In the genomic region with DNA sequence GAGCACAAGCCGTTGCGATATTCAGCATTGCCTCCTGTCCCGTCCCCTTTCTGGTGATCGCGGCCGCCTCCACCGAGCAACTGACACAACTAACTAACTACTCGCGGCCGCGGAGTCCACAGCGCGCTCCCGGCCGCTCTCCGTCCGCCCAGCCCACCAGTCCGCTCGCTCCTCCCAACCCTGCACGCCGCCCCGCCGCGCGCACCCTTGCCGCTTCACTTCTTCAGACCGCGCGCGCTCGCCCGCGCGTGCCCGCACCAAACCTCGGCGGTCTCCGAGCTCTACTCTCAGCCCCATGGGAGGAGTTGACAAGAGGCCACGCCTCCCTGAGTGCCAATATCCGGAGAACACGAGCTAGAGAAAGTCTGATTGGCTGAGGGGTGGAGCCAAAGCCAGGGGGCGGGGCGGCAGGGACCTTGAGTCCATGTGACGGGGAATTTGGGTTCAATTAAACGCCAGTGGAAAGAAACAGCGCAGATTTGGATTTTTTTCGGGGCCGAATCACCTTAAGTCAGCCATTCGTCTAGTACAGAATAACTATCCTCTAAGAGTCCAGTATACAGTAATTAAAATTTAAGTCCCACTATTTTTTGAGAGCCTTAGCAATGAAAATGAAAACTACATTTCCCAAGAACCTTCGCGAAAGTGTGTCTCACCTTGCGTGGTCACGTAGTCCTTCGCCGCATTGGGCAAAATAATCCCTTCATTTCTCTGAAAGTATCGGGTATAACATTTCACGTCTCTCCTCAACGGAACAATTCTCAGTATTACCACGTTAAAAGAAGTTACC, we compare ENCODE assay signal across 7 mouse cellular contexts. TPM values are rescaled to one million over a fixed set of nuclear protein-coding genes. Genes with fewer than 3 reads are reported as not detected.
DNase-seq lines count a peak whose midpoint lies in the region; ATAC-seq lines count a peak whose summit lies in the region.

Gene Peak1 (minus strand): TSS at position 120 of the 790 bp plus-strand sequence.
Gene Hmg20a (plus strand): TSS at position 662 of the 790 bp plus-strand sequence.

- ATAC-seq in intestine, embryonic 15.5 days: peak; percentile 96

- H3K4me3 ChIP-seq in intestine, embryonic 15.5 days (replicated peaks): peak within 1 kb of the TSS; percentile 87
- peak within 1 kb of the TSS; percentile 80 for H3K4me3 ChIP-seq in midbrain, embryonic 10.5 days

- DNase-seq in adrenal gland, adult 2 months: peak; percentile 100
- peak; percentile 100 for DNase-seq in embryo, embryonic 11.5 days (ENCODE audit: low read depth, low spot score)
- peak; percentile 100 for DNase-seq in gastrocnemius, postnatal 36 days
- peak; percentile 100 for DNase-seq in left cerebral cortex, postnatal 25 days (ENCODE audit: low spot score in 2 of 2)
- DNase-seq in midbrain, embryonic 10.5 days (ENCODE audit: low spot score): peak; percentile 100
- DNase-seq in right cerebral cortex, postnatal 4 days: peak; percentile 100

- intact Hi-C loops in gastrocnemius, postnatal 36 days (cut with DNase I): loop anchor here (1.0 to 10.0 kb wide), 5 partner anchors 44 to 203 kb away; no protein-coding TSS in a partner anchor
- intact Hi-C loops in left cerebral cortex, postnatal 25 days (cut with DNase I): loop anchor here (1.0 to 5.0 kb wide), 4 partner anchors 88 to 206 kb away; no protein-coding TSS in a partner anchor

- H3K27ac ChIP-seq in intestine, embryonic 15.5 days: peak within 1 kb of the TSS; percentile 96
- H3K27ac ChIP-seq in midbrain, embryonic 10.5 days (replicated peaks): peak within 1 kb of the TSS; percentile 94

- under 1% methylated on average over 59 of the region's 59 CpGs for WGBS in intestine, embryonic 15.5 days
- WGBS in midbrain, embryonic 10.5 days: under 1% methylated on average over 59 of the region's 59 CpGs

- H3K27me3 ChIP-seq in intestine, embryonic 15.5 days (replicated peaks): no peaks in the 10 kb centered on the region
- no peaks in the 10 kb centered on the region for H3K27me3 ChIP-seq in midbrain, embryonic 10.5 days (ENCODE audit: low read depth, poor library complexity, severe bottlenecking)

- H3K36me3 ChIP-seq in intestine, embryonic 15.5 days: no peaks in the 10 kb centered on the region
- H3K36me3 ChIP-seq in midbrain, embryonic 10.5 days: no peaks in the 10 kb centered on the region

- H3K9ac ChIP-seq in intestine, embryonic 15.5 days: peak within 1 kb of the TSS; percentile 89

- H3K4me2 ChIP-seq in intestine, embryonic 15.5 days (replicated peaks): peak within 1 kb of the TSS; percentile 65

- H3K4me1 ChIP-seq in intestine, embryonic 15.5 days (replicated peaks): peaks cover 6% of the 10 kb centered on the region
- peaks cover 46% of the 10 kb centered on the region for H3K4me1 ChIP-seq in midbrain, embryonic 10.5 days

- H3K9me3 ChIP-seq in intestine, embryonic 15.5 days: no peaks in the 10 kb centered on the region
- no peaks in the 10 kb centered on the region for H3K9me3 ChIP-seq in midbrain, embryonic 10.5 days (replicated peaks)

RNA-seq across cellular contexts. Expression of gene Peak1, which starts in this region (rescaled TPM):
- total RNA-seq in adrenal gland, adult 2 months (2021): 10 to 100 TPM; 38.9 to 46.4 TPM
- polyA plus RNA-seq in adrenal gland, adult 2 months (2012; rRNA removed): 9.2 and 10.7 TPM in 2 replicates
- total RNA-seq in gastrocnemius, postnatal 36 days (2021): 10 to 100 TPM; 10.3 to 12.5 TPM
- 10.1 and 12.6 TPM in 2 replicates for polyA plus RNA-seq in intestine, embryonic 15.5 days (2015; fragmentation: Nextera tagmentation; extraction: Ambion mirVana)
- 10 to 100 TPM; 34.1 to 34.3 TPM for total RNA-seq in left cerebral cortex, postnatal 25 days (2021)
- polyA plus RNA-seq in midbrain, embryonic 10.5 days (2016; fragmentation: Nextera tagmentation; extraction: Ambion mirVana): 4.3 and 4.5 TPM in 2 replicates

RNA-seq across cellular contexts. Expression of gene Hmg20a, which starts in this region (rescaled TPM):
- 10 to 100 TPM; 39.3 to 40.9 TPM for total RNA-seq in adrenal gland, adult 2 months (2021)
- polyA plus RNA-seq in adrenal gland, adult 2 months (2012; rRNA removed): 19.1 and 23.9 TPM in 2 replicates
- total RNA-seq in gastrocnemius, postnatal 36 days (2021): 10 to 100 TPM; 11.8 to 13.1 TPM
- 42.7 and 43.0 TPM in 2 replicates for polyA plus RNA-seq in intestine, embryonic 15.5 days (2015; fragmentation: Nextera tagmentation; extraction: Ambion mirVana)
- 10 to 100 TPM; 62.3 to 64.5 TPM for total RNA-seq in left cerebral cortex, postnatal 25 days (2021)
- polyA plus RNA-seq in midbrain, embryonic 10.5 days (2016; fragmentation: Nextera tagmentation; extraction: Ambion mirVana): 62.5 and 74.3 TPM in 2 replicates

Comparison
In these comparisons a context has a peak if more than half of its experiments do, and no peak if none do; other contexts are left out.
1. Peak in every context shown above with its lines: DNase-seq, ATAC-seq, H3K4me3 ChIP-seq and H3K27ac ChIP-seq.